Mouse (Mus musculus) T-helper 1 cell (primary cell): Measurements from ENCODE around the gene Olfr1295.

Experiments
- in situ Hi-C: fragments of 300-600 bp; cut with MboI, MseI; formaldehyde crosslinking; loops from one replicate; pipeline ENCODE4 v1.15.1; 2025; ENCODE audit warnings: high pct_unique_total_duplicates

The Olfr1295 gene

GRCm38 (mm10) chr2:111569581-111569980 lies at the start of gene Olfr1295:
Gene Olfr1295 (minus strand): TSS chr2:111569681.
- in situ Hi-C loops = no loop called here

GRCm38 (mm10) chr2:111540191-111540590 lies 29.3 kb downstream of the Olfr1295 start, which contains the start of gene Olfr1294:
Gene Olfr1294 (minus strand): TSS chr2:111540291.
- in situ Hi-C loops = no loop called here

- in situ Hi-C loops = no loop called here
Measured at GRCm38 (mm10) chr2:111524903-111525302, 44.6 kb downstream of the Olfr1295 start, which contains the start of gene Olfr1293-ps. Gene Olfr1293-ps (plus strand): TSS chr2:111525203.

- in situ Hi-C loops = no loop called here
Measured at GRCm38 (mm10) chr2:111517451-111517850, 52.0 kb downstream of the Olfr1295 start.
